Mouse (Mus musculus): Measurements from ENCODE around the gene Pdcd2l. TPM values are rescaled to one million over a fixed set of nuclear protein-coding genes. Genes with fewer than 3 reads are reported as not detected.

The Pdcd2l gene
- total and polyA plus RNA-seq, 2 experiments from 2014 or later = 37.6 to 65.7 TPM

DNA sequence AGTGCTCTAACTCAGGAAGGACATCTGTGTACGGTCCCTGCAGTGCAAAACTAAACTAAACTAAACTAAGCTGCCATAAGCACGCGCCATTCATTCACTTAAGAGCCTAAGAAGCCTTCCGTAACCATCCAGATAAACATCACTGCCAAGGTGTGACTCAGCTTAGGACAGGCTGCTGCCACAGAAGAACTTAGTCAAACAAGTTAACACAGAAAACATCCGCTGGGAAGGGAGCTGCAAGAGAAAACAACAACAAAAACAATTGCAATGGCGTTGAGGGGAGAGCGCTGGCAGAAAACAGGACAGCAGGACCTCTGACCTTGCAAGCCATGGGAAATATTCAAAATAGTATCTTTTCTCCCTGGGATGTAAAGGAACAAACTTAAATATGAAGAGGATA is 31.8 kb downstream of the Pdcd2l start:
- DNase-seq (ENCODE audit: low spot score) (no peak), ATAC-seq (no peak)
- Histone ChIP-seq H3K9me3 (ENCODE audit: low read length) (no peaks in the 10 kb centered on the region), H3K4me2 (ENCODE audit: low read depth, low read length) (no peak overlapping the region), H3K4me1 (ENCODE audit: insufficient read depth, low read length) (no peaks in the 10 kb centered on the region), H3K9ac (replicated peaks; ENCODE audit: low read length) (no peak overlapping the region), H3K27ac (no peak overlapping the region), H3K36me3 (ENCODE audit: insufficient read depth, low read length) (peaks cover 46% of the 10 kb centered on the region), H3K27me3 (ENCODE audit: insufficient read depth, low read length) (no peaks in the 10 kb centered on the region), H3K4me3 (ENCODE audit: low read length) (no peak overlapping the region)
- 89% methylated on average over 7 of the region's 7 CpGs for WGBS
- TF ChIP-seq CTCF (IDR thresholded peaks at IDR 0.05; ENCODE audit: low read depth) = no peak

DNA sequence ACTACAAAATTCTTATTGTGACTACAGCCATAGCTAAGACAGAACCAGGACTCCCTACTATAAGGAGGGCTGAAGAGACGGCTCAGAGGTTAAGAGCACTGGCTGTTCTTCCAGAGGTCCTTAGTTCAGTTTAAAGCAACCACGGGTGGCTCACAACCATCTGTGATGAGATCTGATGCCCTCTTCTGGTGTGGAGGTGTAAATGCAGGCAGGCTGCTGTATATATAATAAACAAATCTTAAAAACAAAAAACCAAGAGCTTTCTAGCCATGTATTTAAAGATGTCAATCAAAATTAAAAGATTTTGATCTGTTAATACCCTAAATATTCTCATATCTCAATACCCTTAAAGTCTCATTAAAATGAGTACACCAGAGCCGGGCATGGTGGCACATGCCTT is 37.3 kb downstream of the Pdcd2l start:
- peaks cover 70% of the 10 kb centered on the region for H3K36me3 ChIP-seq (ENCODE audit: insufficient read depth, low read length)
- DNase-seq (ENCODE audit: low spot score) = no peak
- H3K4me1 ChIP-seq (ENCODE audit: insufficient read depth, low read length) = no peaks in the 10 kb centered on the region
- no peak overlapping the region for H3K4me3 ChIP-seq (ENCODE audit: low read length)
- no peak for TF ChIP-seq CTCF (IDR thresholded peaks at IDR 0.05; ENCODE audit: low read depth)
- 97% methylated on average over 3 of the region's 3 CpGs for WGBS
- no peak for ATAC-seq
- H3K4me2 ChIP-seq (ENCODE audit: low read depth, low read length) = no peak overlapping the region
- no peaks in the 10 kb centered on the region for H3K27me3 ChIP-seq (ENCODE audit: insufficient read depth, low read length)
- H3K9ac ChIP-seq (replicated peaks; ENCODE audit: low read length) = no peak overlapping the region
- H3K9me3 ChIP-seq (ENCODE audit: low read length) = no peaks in the 10 kb centered on the region
- H3K27ac ChIP-seq = no peak overlapping the region

- ATAC-seq (no peak), DNase-seq (ENCODE audit: low spot score) (no peak)
- Histone ChIP-seq H3K36me3 (ENCODE audit: insufficient read depth, low read length) (peaks cover 71% of the 10 kb centered on the region), H3K4me2 (ENCODE audit: low read depth, low read length) (no peak overlapping the region), H3K9me3 (ENCODE audit: low read length) (no peaks in the 10 kb centered on the region), H3K4me3 (ENCODE audit: low read length) (no peak overlapping the region), H3K9ac (replicated peaks; ENCODE audit: low read length) (no peak overlapping the region), H3K4me1 (ENCODE audit: insufficient read depth, low read length) (no peaks in the 10 kb centered on the region), H3K27ac (no peak overlapping the region), H3K27me3 (ENCODE audit: insufficient read depth, low read length) (no peaks in the 10 kb centered on the region)
- WGBS = over 99% methylated on average over 3 of the region's 3 CpGs
- no peak for TF ChIP-seq CTCF (IDR thresholded peaks at IDR 0.05; ENCODE audit: low read depth)
Observed at GRCm38 (mm10) chr7:34157994-34158393, 38.5 kb downstream of the Pdcd2l start.

GRCm38 (mm10) chr7:34147193-34147592 is 49.3 kb downstream of the Pdcd2l start:
- no peak for TF ChIP-seq CTCF (IDR thresholded peaks at IDR 0.05; ENCODE audit: low read depth)
- 93% methylated on average over 4 of the region's 4 CpGs for WGBS
- H3K4me2 ChIP-seq (ENCODE audit: low read depth, low read length) = no peak overlapping the region
- peaks cover 80% of the 10 kb centered on the region for H3K36me3 ChIP-seq (ENCODE audit: insufficient read depth, low read length)
- 0 out of 2 replicates have a peak, but pooled peaks cover 3% of the 10 kb centered on the region for H3K9me3 ChIP-seq (ENCODE audit: low read length)
- no peak overlapping the region for H3K9ac ChIP-seq (replicated peaks; ENCODE audit: low read length)
- H3K27ac ChIP-seq = no peak overlapping the region
- DNase-seq (ENCODE audit: low spot score) (no peak), ATAC-seq (no peak)
- no peak overlapping the region for H3K4me3 ChIP-seq (ENCODE audit: low read length)
- H3K27me3 ChIP-seq (ENCODE audit: insufficient read depth, low read length) = no peaks in the 10 kb centered on the region
- H3K4me1 ChIP-seq (ENCODE audit: insufficient read depth, low read length) = no peaks in the 10 kb centered on the region

DNA sequence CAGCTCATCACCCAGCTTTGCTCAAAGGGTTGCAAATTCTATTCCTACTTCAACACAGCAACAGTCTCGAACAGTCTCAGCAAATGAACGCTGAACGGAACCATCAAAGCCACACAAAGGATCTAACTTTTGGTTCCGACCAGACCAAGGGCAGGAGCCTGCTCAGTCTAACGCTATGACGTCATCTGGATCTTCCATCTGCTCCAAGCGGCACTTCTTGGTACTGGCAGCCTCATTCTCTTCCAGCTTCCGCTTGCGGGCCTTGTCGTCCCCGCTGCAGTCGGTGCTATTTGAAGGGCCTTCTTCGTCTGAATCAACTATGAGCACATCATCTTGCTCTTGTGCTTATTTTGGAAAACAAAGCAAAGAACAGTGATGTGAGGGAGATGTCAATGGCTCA is 55.3 kb downstream of the Pdcd2l start:
- Histone ChIP-seq H3K4me2 (ENCODE audit: low read depth, low read length) (no peak overlapping the region), H3K36me3 (ENCODE audit: insufficient read depth, low read length) (peaks cover 53% of the 10 kb centered on the region), H3K27ac (no peak overlapping the region), H3K9me3 (ENCODE audit: low read length) (no peaks in the 10 kb centered on the region), H3K4me1 (ENCODE audit: insufficient read depth, low read length) (no peaks in the 10 kb centered on the region), H3K27me3 (ENCODE audit: insufficient read depth, low read length) (no peaks in the 10 kb centered on the region), H3K9ac (replicated peaks; ENCODE audit: low read length) (no peak overlapping the region), H3K4me3 (ENCODE audit: low read length) (no peak overlapping the region)
- DNase-seq (ENCODE audit: low spot score) (no peak), ATAC-seq (no peak)
- no peak for TF ChIP-seq CTCF (IDR thresholded peaks at IDR 0.05; ENCODE audit: low read depth)
- WGBS = 96% methylated on average over 13 of the region's 13 CpGs

GRCm38 (mm10) chr7:34139493-34139892 is 57.0 kb downstream of the Pdcd2l start:
- Histone ChIP-seq H3K4me2 (ENCODE audit: low read depth, low read length) (no peak overlapping the region), H3K4me1 (ENCODE audit: insufficient read depth, low read length) (no peaks in the 10 kb centered on the region), H3K36me3 (ENCODE audit: insufficient read depth, low read length) (peaks cover 42% of the 10 kb centered on the region), H3K27me3 (ENCODE audit: insufficient read depth, low read length) (no peaks in the 10 kb centered on the region), H3K27ac (no peak overlapping the region), H3K9me3 (ENCODE audit: low read length) (no peaks in the 10 kb centered on the region), H3K4me3 (ENCODE audit: low read length) (no peak overlapping the region), H3K9ac (replicated peaks; ENCODE audit: low read length) (no peak overlapping the region)
- DNase-seq (ENCODE audit: low spot score) (no peak), ATAC-seq (no peak)
- 95% methylated on average over 6 of the region's 6 CpGs for WGBS
- TF ChIP-seq CTCF (IDR thresholded peaks at IDR 0.05; ENCODE audit: low read depth) = no peak

Other genes with a start within 250 kb of the Pdcd2l start
- gene Scgb2b27, start 182.7 kb downstream of the Pdcd2l start, total RNA-seq (2014; rRNA removed) = not detected in 2 replicates
- not detected in 2 replicates for gene Scgb2b27, start 182.7 kb downstream of the Pdcd2l start, polyA plus RNA-seq (2015; fragmentation: Nextera tagmentation; extraction: Ambion mirVana)
- not detected in 2 replicates for gene Scgb1b27, start 175.2 kb downstream of the Pdcd2l start, total RNA-seq (2014; rRNA removed)
- gene Scgb1b27, start 175.2 kb downstream of the Pdcd2l start, polyA plus RNA-seq (2015; fragmentation: Nextera tagmentation; extraction: Ambion mirVana) = not detected in 2 replicates
- gene Scgb1b30, start 101.2 kb downstream of the Pdcd2l start, total RNA-seq (2014; rRNA removed) = not detected in 2 replicates
- not detected in 2 replicates for gene Scgb1b30, start 101.2 kb downstream of the Pdcd2l start, polyA plus RNA-seq (2015; fragmentation: Nextera tagmentation; extraction: Ambion mirVana)
- gene Wtip, start 63.4 kb downstream of the Pdcd2l start, total RNA-seq (2014; rRNA removed) = 28.8 and 33.9 TPM in 2 replicates
- gene Wtip, start 63.4 kb downstream of the Pdcd2l start, polyA plus RNA-seq (2015; fragmentation: Nextera tagmentation; extraction: Ambion mirVana) = 2.8 and 3.2 TPM in 2 replicates
- 108 and 118 TPM in 2 replicates for gene Uba2, start 27.1 kb downstream of the Pdcd2l start, total RNA-seq (2014; rRNA removed)
- 123 and 127 TPM in 2 replicates for gene Uba2, start 27.1 kb downstream of the Pdcd2l start, polyA plus RNA-seq (2015; fragmentation: Nextera tagmentation; extraction: Ambion mirVana)
- gene Gpi1, start 33.7 kb upstream of the Pdcd2l start, total RNA-seq (2014; rRNA removed) = 389 and 393 TPM in 2 replicates
- gene Gpi1, start 33.7 kb upstream of the Pdcd2l start, polyA plus RNA-seq (2015; fragmentation: Nextera tagmentation; extraction: Ambion mirVana) = 413 and 448 TPM in 2 replicates
- gene Gm6096, start 54.4 kb upstream of the Pdcd2l start, total RNA-seq (2014; rRNA removed) = not detected in 2 replicates
- not detected in 2 replicates for gene Gm6096, start 54.4 kb upstream of the Pdcd2l start, polyA plus RNA-seq (2015; fragmentation: Nextera tagmentation; extraction: Ambion mirVana)
- gene 4931406P16Rik, start 116.9 kb upstream of the Pdcd2l start, total RNA-seq (2014; rRNA removed) = 61.0 and 65.5 TPM in 2 replicates
- gene 4931406P16Rik, start 116.9 kb upstream of the Pdcd2l start, polyA plus RNA-seq (2015; fragmentation: Nextera tagmentation; extraction: Ambion mirVana) = 23.2 and 31.5 TPM in 2 replicates
- 28.0 and 44.9 TPM in 2 replicates for gene Lsm14a, start 196.7 kb upstream of the Pdcd2l start, total RNA-seq (2014; rRNA removed)
- 46.0 and 46.1 TPM in 2 replicates for gene Lsm14a, start 196.7 kb upstream of the Pdcd2l start, polyA plus RNA-seq (2015; fragmentation: Nextera tagmentation; extraction: Ambion mirVana)